ENCODE assay signal across 8 mouse cellular contexts in the genomic region with DNA sequence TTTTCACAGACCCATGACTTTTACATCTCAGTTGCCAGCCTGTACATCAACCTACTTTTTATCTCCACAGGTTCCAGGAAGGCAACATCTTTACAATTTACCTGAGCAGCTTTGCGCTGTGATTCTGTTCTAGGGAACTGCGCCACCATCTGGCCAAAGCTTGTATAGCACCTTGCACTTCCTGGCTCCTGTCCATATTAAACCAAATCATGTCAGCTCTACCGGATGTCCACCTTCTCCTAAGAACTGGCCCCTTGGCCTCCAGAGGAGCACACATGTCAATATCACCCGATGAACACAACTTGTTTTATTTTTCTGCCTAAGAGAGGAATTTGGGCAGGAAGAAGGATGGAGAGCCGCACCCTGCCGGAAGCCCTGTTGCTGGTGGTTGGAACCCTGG. TPM values are rescaled to one million over a fixed set of nuclear protein-coding genes. Genes with fewer than 3 reads are reported as not detected.
DNase-seq lines count a peak whose midpoint lies in the region; ATAC-seq and TF ChIP-seq lines count a peak whose summit lies in the region.

No protein-coding gene starts in this region.

- DNase-seq in left cerebral cortex, adult 2 months (ENCODE audit: extremely low spot score in 1 of 2, low spot score in 2 of 2) = peak; percentile 50 to 67
- DNase-seq in left cerebral cortex, postnatal 10 days (ENCODE audit: extremely low spot score in 1 of 2, low spot score in 2 of 2) = no peak
- DNase-seq in ES-CJ7 (ENCODE audit: low read depth, low spot score) = peak; percentile 74
- DNase-seq in adrenal gland, adult 2 months = peak; percentile 60
- peak; percentile 59 for DNase-seq in embryo, embryonic 11 days
- DNase-seq in layer of hippocampus, postnatal 25 days (ENCODE audit: extremely low spot score in 1 of 2, low spot score in 1 of 2) = peak; percentile 60 to 81
- peak; percentile 85 for DNase-seq in retina, embryonic 14.5 days (ENCODE audit: low spot score)

- H3K27ac ChIP-seq in left cerebral cortex, adult 2 months = no peak overlapping the region

- intact Hi-C loops in left cerebral cortex, adult 2 months (cut with DNase I) = loop anchor here (10.0 kb wide), 1 partner anchor 233 kb away; no protein-coding TSS in a partner anchor
- intact Hi-C loops in left cerebral cortex, postnatal 10 days (cut with DNase I) = loop anchor here (5.0 kb wide), 1 partner anchor 35 kb away; the partner anchor contains the start of genes Hddc3 and Unc45a

- ATAC-seq in granulocyte monocyte progenitor cell, adult 5-6 weeks (replicated peaks; ENCODE audit: poor library complexity, severe bottlenecking) = no peak

- no peak overlapping the region for H3K4me3 ChIP-seq in left cerebral cortex, adult 2 months

- peak; percentile 92 for TF ChIP-seq CTCF in left cerebral cortex, adult 2 months (IDR thresholded peaks at IDR 0.05)

RNA-seq across cellular contexts. Expression of gene Man2a2, which starts 6.3 kb away (rescaled TPM):
- 100 to 1,000 TPM; 152 to 157 TPM for total RNA-seq in left cerebral cortex, adult 2 months (2021)
- total RNA-seq in left cerebral cortex, postnatal 10 days (2021) = 100 to 1,000 TPM; 106 to 108 TPM
- total RNA-seq in adrenal gland, adult 2 months (2021) = 10 to 100 TPM; 77.2 to 99.3 TPM
- polyA plus RNA-seq in adrenal gland, adult 2 months (2012; rRNA removed) = 252 and 304 TPM in 2 replicates
- total RNA-seq in layer of hippocampus, postnatal 25 days (2021) = 100 to 1,000 TPM; 141 to 168 TPM
- total RNA-seq in granulocyte monocyte progenitor cell, adult 5-6 weeks (2014; fragmentation: Nextera tagmentation) = 60.4 and 74.6 TPM in 2 replicates
- 32.7 and 36.7 TPM in 2 replicates for total RNA-seq in granulocyte monocyte progenitor cell, adult 5-6 weeks (2017)

RNA-seq across cellular contexts. Expression of gene Fes, which starts 10.3 kb away (rescaled TPM):
- 1 to 10 TPM; 5.3 to 6.8 TPM for total RNA-seq in left cerebral cortex, adult 2 months (2021)
- 1 to 10 TPM; 4.7 to 5.3 TPM for total RNA-seq in left cerebral cortex, postnatal 10 days (2021)
- 10 to 100 TPM in 1 of 2 experiments, 1 to 10 TPM in 1; 7.9 to 13.0 TPM for total RNA-seq in adrenal gland, adult 2 months (2021)
- 13.1 and 14.8 TPM in 2 replicates for polyA plus RNA-seq in adrenal gland, adult 2 months (2012; rRNA removed)
- 1 to 10 TPM; 4.2 to 6.1 TPM for total RNA-seq in layer of hippocampus, postnatal 25 days (2021)
- 141 and 238 TPM in 2 replicates for total RNA-seq in granulocyte monocyte progenitor cell, adult 5-6 weeks (2014; fragmentation: Nextera tagmentation)
- total RNA-seq in granulocyte monocyte progenitor cell, adult 5-6 weeks (2017) = 155 and 176 TPM in 2 replicates

RNA-seq across cellular contexts. Expression of gene Furin, which starts 27.8 kb away (rescaled TPM):
- total RNA-seq in left cerebral cortex, adult 2 months (2021) = 10 to 100 TPM; 38.0 to 40.7 TPM
- total RNA-seq in left cerebral cortex, postnatal 10 days (2021) = 10 to 100 TPM; 44.8 TPM
- 100 to 1,000 TPM; 158 to 185 TPM for total RNA-seq in adrenal gland, adult 2 months (2021)
- 225 and 227 TPM in 2 replicates for polyA plus RNA-seq in adrenal gland, adult 2 months (2012; rRNA removed)
- total RNA-seq in layer of hippocampus, postnatal 25 days (2021) = 10 to 100 TPM; 39.6 to 42.3 TPM
- 25.5 and 25.6 TPM in 2 replicates for total RNA-seq in granulocyte monocyte progenitor cell, adult 5-6 weeks (2014; fragmentation: Nextera tagmentation)
- total RNA-seq in granulocyte monocyte progenitor cell, adult 5-6 weeks (2017) = 5.0 and 10.1 TPM in 2 replicates

RNA-seq across cellular contexts. Expression of gene Hddc3, which starts 34.6 kb away (rescaled TPM):
- 10 to 100 TPM; 46.4 to 56.4 TPM for total RNA-seq in left cerebral cortex, adult 2 months (2021)
- 10 to 100 TPM; 38.3 to 45.8 TPM for total RNA-seq in left cerebral cortex, postnatal 10 days (2021)
- 10 to 100 TPM; 45.5 to 50.8 TPM for total RNA-seq in adrenal gland, adult 2 months (2021)
- polyA plus RNA-seq in adrenal gland, adult 2 months (2012; rRNA removed) = 25.1 and 36.4 TPM in 2 replicates
- total RNA-seq in layer of hippocampus, postnatal 25 days (2021) = 10 to 100 TPM; 45.5 to 48.1 TPM
- total RNA-seq in granulocyte monocyte progenitor cell, adult 5-6 weeks (2014; fragmentation: Nextera tagmentation) = 10.3 and 14.5 TPM in 2 replicates
- total RNA-seq in granulocyte monocyte progenitor cell, adult 5-6 weeks (2017) = 15.9 and 22.4 TPM in 2 replicates

RNA-seq across cellular contexts. Expression of gene Unc45a, which starts 36.7 kb away (rescaled TPM):
- 10 to 100 TPM; 37.7 to 43.7 TPM for total RNA-seq in left cerebral cortex, adult 2 months (2021)
- 10 to 100 TPM; 52.5 to 54.1 TPM for total RNA-seq in left cerebral cortex, postnatal 10 days (2021)
- 10 to 100 TPM; 66.5 to 73.0 TPM for total RNA-seq in adrenal gland, adult 2 months (2021)
- 69.1 and 76.9 TPM in 2 replicates for polyA plus RNA-seq in adrenal gland, adult 2 months (2012; rRNA removed)
- 10 to 100 TPM; 34.9 to 41.5 TPM for total RNA-seq in layer of hippocampus, postnatal 25 days (2021)
- 8.1 and 13.9 TPM in 2 replicates for total RNA-seq in granulocyte monocyte progenitor cell, adult 5-6 weeks (2014; fragmentation: Nextera tagmentation)
- total RNA-seq in granulocyte monocyte progenitor cell, adult 5-6 weeks (2017) = 20.2 and 22.4 TPM in 2 replicates

Comparison
In these comparisons a context has a peak if more than half of its experiments do, and no peak if none do; other contexts are left out.
1. DNase-seq: peak in left cerebral cortex, adult 2 months (2 of 2), ES-CJ7 (single experiment), adrenal gland, adult 2 months (single experiment), embryo, embryonic 11 days (single experiment), layer of hippocampus, postnatal 25 days (2 of 2) and retina, embryonic 14.5 days (single experiment); none in left cerebral cortex, postnatal 10 days (0 of 2).
2. RNA of gene Fes, which starts 10.3 kb away (total RNA-seq): 141 to 238 TPM in granulocyte monocyte progenitor cell, adult 5-6 weeks; 7.9 to 13.0 TPM in adrenal gland, adult 2 months, 5.3 to 6.8 TPM in left cerebral cortex, adult 2 months, 4.2 to 6.1 TPM in layer of hippocampus, postnatal 25 days and 4.7 to 5.3 TPM in left cerebral cortex, postnatal 10 days; every median in the first group is over 10 times any median in the second.